Mouse (Mus musculus) liver, postnatal 0 days (tissue): ENCODE measurements around the gene Ppp5c.

Source experiments
- CTCF ChIP-seq: sonication (generic); IDR thresholded peaks from 2 replicates; pipeline ENCODE4 v1.5.1; 2016; ENCODE audit warnings: antibody characterized with exemption, low read depth
- EP300 ChIP-seq: IDR thresholded peaks from 2 replicates; pipeline ENCODE4 v1.6.1; 2016; ENCODE audit warnings: antibody characterized with exemption, low read depth, mild to moderate bottlenecking

DNA sequence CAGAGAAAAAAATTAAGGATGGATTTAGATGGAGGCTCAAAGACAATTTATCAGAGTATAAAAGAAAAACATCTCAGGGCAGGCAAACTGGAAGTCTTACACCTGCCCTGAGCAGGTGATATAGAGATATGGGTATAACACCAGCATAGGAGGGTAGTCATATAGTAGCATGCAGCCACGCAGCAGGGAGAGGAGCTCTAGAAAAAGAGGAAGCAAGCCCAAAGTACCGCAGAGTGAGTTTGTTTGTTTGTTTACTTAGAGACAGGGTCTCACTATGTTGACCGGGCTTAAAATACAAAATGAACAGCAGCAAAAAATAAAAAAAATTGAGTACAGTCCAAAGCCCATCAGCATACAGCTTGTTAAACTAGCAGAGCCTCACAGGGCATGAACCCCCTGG is 56.6 kb downstream of the Ppp5c start:
- TF ChIP-seq CTCF (no peak), EP300 (no peak)
